Mouse (Mus musculus): Measurements from ENCODE around the gene Pten. TPM values are rescaled to one million over a fixed set of nuclear protein-coding genes. Genes with fewer than 3 reads are reported as not detected.
A peak's percentile ranks its signal among the peaks of the same experiment; 100 is the strongest.

Gene Pten
- total and polyA plus RNA-seq, 2 experiments from 2014 or later, result 12.3 to 122 TPM

GRCm38 (mm10) chr19:32754188-32755000 is 2.9 kb upstream of the Pten start:
- no peak for DNase-seq
- no peak overlapping the region for H3K4me2 ChIP-seq (ENCODE audit: low read depth)

GRCm38 (mm10) chr19:32755104-32755791 is 2.0 kb upstream of the Pten start:
- no peak for TF ChIP-seq CTCF (IDR thresholded peaks at IDR 0.05; ENCODE audit: low read depth)
- Histone ChIP-seq H3K27ac (ENCODE audit: low read depth, low read length) (no peak overlapping the region), H3K4me3 (ENCODE audit: low read depth, low read length) (peak overlapping the region; percentile 98), H3K4me1 (ENCODE audit: insufficient read depth) (no peaks in the 10 kb centered on the region), H3K9me3 (ENCODE audit: low read length) (no peaks in the 10 kb centered on the region), H3K4me2 (ENCODE audit: low read depth) (peak overlapping the region; percentile 84), H3K9ac (peak overlapping the region; percentile 97), H3K36me3 (ENCODE audit: insufficient read depth) (no peaks in the 10 kb centered on the region), H3K27me3 (ENCODE audit: insufficient read depth, low read length) (no peaks in the 10 kb centered on the region)
- ATAC-seq (no peak), DNase-seq (peak; percentile 30)
- WGBS, result 4% methylated on average over 12 of the region's 12 CpGs

More at GRCm38 (mm10) chr19:32754188-32755000, 2.9 kb upstream of the Pten start:
- no peak for TF ChIP-seq CTCF (IDR thresholded peaks at IDR 0.05; ENCODE audit: low read depth)
- Histone ChIP-seq H3K4me3 (ENCODE audit: low read depth, low read length) (no peak overlapping the region), H3K27ac (ENCODE audit: low read depth, low read length) (no peak overlapping the region), H3K9me3 (ENCODE audit: low read length) (no peaks in the 10 kb centered on the region), H3K4me1 (ENCODE audit: insufficient read depth) (no peaks in the 10 kb centered on the region), H3K27me3 (ENCODE audit: insufficient read depth, low read length) (no peaks in the 10 kb centered on the region), H3K9ac (no peak overlapping the region), H3K36me3 (ENCODE audit: insufficient read depth) (no peaks in the 10 kb centered on the region)
- 21% methylated on average over 15 of the region's 15 CpGs for WGBS
- ATAC-seq, result no peak

GRCm38 (mm10) chr19:32755792-32756635 is 1.3 kb upstream of the Pten start:
- peak overlapping the region; percentile 99 for H3K27ac ChIP-seq (ENCODE audit: low read depth, low read length)
- peak overlapping the region; percentile 97 for H3K9ac ChIP-seq
- H3K36me3 ChIP-seq (ENCODE audit: insufficient read depth), result no peaks in the 10 kb centered on the region
- peak; percentile 98 for DNase-seq
- no peaks in the 10 kb centered on the region for H3K4me1 ChIP-seq (ENCODE audit: insufficient read depth)
- no peaks in the 10 kb centered on the region for H3K27me3 ChIP-seq (ENCODE audit: insufficient read depth, low read length)
- peak; percentile 72 for ATAC-seq
- peak; percentile 43 for TF ChIP-seq CTCF (IDR thresholded peaks at IDR 0.05; ENCODE audit: low read depth)
- 2% methylated on average over 51 of the region's 53 CpGs for WGBS
- H3K9me3 ChIP-seq (ENCODE audit: low read length), result no peaks in the 10 kb centered on the region
- H3K4me3 ChIP-seq (ENCODE audit: low read depth, low read length), result peak overlapping the region; percentile 98
- peak overlapping the region; percentile 84 for H3K4me2 ChIP-seq (ENCODE audit: low read depth)

- DNase-seq (no peak), ATAC-seq (peak; percentile 66)
- H3K4me3 ChIP-seq (ENCODE audit: low read depth, low read length), result peak overlapping the region; percentile 98
- no peaks in the 10 kb centered on the region for H3K27me3 ChIP-seq (ENCODE audit: insufficient read depth, low read length)
- no peaks in the 10 kb centered on the region for H3K4me1 ChIP-seq (ENCODE audit: insufficient read depth)
- H3K9me3 ChIP-seq (ENCODE audit: low read length), result no peaks in the 10 kb centered on the region
- peak overlapping the region; percentile 97 for H3K9ac ChIP-seq
- WGBS, result 1% methylated on average over 14 of the region's 14 CpGs
- peak overlapping the region; percentile 99 for H3K27ac ChIP-seq (ENCODE audit: low read depth, low read length)
- peak overlapping the region; percentile 84 for H3K4me2 ChIP-seq (ENCODE audit: low read depth)
- TF ChIP-seq CTCF (IDR thresholded peaks at IDR 0.05; ENCODE audit: low read depth), result peak; percentile 46
- no peaks in the 10 kb centered on the region for H3K36me3 ChIP-seq (ENCODE audit: insufficient read depth)
Observed at GRCm38 (mm10) chr19:32756636-32756899, 729 bp upstream of the Pten start.

DNA sequence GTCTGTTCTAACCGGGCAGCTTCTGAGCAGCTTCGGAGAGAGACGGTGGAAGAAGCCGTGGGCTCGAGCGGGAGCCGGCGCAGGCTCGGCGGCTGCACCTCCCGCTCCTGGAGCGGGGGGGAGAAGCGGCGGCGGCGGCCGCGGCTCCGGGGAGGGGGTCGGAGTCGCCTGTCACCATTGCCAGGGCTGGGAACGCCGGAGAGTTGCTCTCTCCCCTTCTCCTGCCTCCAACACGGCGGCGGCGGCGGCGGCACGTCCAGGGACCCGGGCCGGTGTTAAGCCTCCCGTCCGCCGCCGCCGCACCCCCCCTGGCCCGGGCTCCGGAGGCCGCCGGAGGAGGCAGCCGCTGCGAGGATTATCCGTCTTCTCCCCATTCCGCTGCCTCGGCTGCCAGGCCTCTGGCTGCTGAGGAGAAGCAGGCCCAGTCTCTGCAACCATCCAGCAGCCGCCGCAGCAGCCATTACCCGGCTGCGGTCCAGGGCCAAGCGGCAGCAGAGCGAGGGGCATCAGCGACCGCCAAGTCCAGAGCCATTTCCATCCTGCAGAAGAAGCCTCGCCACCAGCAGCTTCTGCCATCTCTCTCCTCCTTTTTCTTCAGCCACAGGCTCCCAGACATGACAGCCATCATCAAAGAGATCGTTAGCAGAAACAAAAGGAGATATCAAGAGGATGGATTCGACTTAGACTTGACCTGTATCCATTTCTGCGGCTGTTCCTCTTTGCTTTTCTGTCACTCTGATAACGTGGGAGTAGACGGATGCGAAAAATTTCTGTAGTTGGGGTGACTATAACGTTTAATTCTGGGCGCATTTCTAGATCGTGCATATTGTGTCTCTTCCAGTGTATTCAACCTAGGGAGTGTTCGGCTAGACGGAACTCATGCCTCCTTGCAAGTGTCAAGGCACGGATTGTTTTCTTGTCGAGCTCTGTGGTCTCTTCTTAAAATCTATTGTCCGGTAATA is 815 bp downstream of the Pten start:
- DNase-seq, result peak; percentile 71
- WGBS, result under 1% methylated on average over 66 of the region's 69 CpGs
- H3K36me3 ChIP-seq (ENCODE audit: insufficient read depth), result no peaks in the 10 kb centered on the region
- H3K9me3 ChIP-seq (ENCODE audit: low read length), result no peaks in the 10 kb centered on the region
- H3K4me1 ChIP-seq (ENCODE audit: insufficient read depth), result peaks cover 10% of the 10 kb centered on the region; the same call in 1 of the 2 replicates
- peak overlapping the region; percentile 99 for H3K27ac ChIP-seq (ENCODE audit: low read depth, low read length)
- H3K4me2 ChIP-seq (ENCODE audit: low read depth), result peak overlapping the region; percentile 84
- H3K4me3 ChIP-seq (ENCODE audit: low read depth, low read length), result peak overlapping the region; percentile 98
- ATAC-seq, result peak; percentile 3; the same call in 1 of the 2 replicates
- no peaks in the 10 kb centered on the region for H3K27me3 ChIP-seq (ENCODE audit: insufficient read depth, low read length)
- peak overlapping the region; percentile 97 for H3K9ac ChIP-seq
- no peak for TF ChIP-seq CTCF (IDR thresholded peaks at IDR 0.05; ENCODE audit: low read depth)

DNA sequence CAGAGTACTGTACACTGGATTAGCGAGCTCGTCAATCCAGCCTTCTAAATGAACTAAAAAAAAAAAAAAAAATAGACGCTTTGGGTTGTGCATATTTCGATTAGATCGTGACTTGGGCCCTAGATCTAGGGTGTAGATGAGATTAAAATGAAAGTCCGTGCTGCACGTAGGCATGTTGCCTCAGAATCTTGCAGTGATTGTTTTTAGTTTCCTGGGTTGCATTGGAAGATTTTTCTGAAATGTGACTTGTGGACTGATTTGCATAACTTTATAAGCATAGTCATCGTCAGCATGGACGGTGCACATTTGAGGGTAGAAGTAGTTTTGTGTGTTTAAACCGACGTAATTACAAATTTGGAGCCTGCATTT is 1.5 kb downstream of the Pten start:
- WGBS, result under 1% methylated on average over 11 of the region's 11 CpGs
- Histone ChIP-seq H3K9me3 (ENCODE audit: low read length) (no peaks in the 10 kb centered on the region), H3K4me1 (ENCODE audit: insufficient read depth) (peaks cover 10% of the 10 kb centered on the region), H3K36me3 (ENCODE audit: insufficient read depth) (no peaks in the 10 kb centered on the region), H3K4me3 (ENCODE audit: low read depth, low read length) (peak overlapping the region; percentile 98), H3K4me2 (ENCODE audit: low read depth) (peak overlapping the region; percentile 84), H3K9ac (peak overlapping the region; percentile 97), H3K27ac (ENCODE audit: low read depth, low read length) (peak overlapping the region; percentile 99), H3K27me3 (ENCODE audit: insufficient read depth, low read length) (no peaks in the 10 kb centered on the region)
- TF ChIP-seq CTCF (IDR thresholded peaks at IDR 0.05; ENCODE audit: low read depth), result no peak
- ATAC-seq (no peak), DNase-seq (no peak)
